Mouse (Mus musculus) erythroblast, adult 5-6 weeks (primary cell): ENCODE results near the gene Lrrc55. TPM values are rescaled to one million over a fixed set of nuclear protein-coding genes. Genes with fewer than 3 reads are reported as not detected.
A peak's percentile ranks its signal among the peaks of the same experiment; 100 is the strongest.

Experiments
- ATAC-seq: replicated peaks from 2 replicates; pipeline ENCODE4 v1.8.0; 2016; ENCODE audit warnings: moderate number of reproducible peaks, mild to moderate bottlenecking, moderate TSS enrichment, inconsistent platforms; ENCODE audit not compliant: poor library complexity, low FRiP score, severe bottlenecking
- total RNA-seq, 2 experiments: library from RNA; stranded (forward) in 1 of 2; stranded (reverse) in 1 of 2; fragments of 150-400 nt in 1 of 2; fragments of 200-764, 138-1000 nt in 1 of 2; gene quantifications; 2 replicates each; pipeline versions ENCODE4 v1.2.3 to v1.2.4; 2015 to 2017; ENCODE audit warnings: low replicate concordance in 2 of 2

Gene Lrrc55
- total RNA-seq, 2 experiments from 2014 or later = not detected

DNA sequence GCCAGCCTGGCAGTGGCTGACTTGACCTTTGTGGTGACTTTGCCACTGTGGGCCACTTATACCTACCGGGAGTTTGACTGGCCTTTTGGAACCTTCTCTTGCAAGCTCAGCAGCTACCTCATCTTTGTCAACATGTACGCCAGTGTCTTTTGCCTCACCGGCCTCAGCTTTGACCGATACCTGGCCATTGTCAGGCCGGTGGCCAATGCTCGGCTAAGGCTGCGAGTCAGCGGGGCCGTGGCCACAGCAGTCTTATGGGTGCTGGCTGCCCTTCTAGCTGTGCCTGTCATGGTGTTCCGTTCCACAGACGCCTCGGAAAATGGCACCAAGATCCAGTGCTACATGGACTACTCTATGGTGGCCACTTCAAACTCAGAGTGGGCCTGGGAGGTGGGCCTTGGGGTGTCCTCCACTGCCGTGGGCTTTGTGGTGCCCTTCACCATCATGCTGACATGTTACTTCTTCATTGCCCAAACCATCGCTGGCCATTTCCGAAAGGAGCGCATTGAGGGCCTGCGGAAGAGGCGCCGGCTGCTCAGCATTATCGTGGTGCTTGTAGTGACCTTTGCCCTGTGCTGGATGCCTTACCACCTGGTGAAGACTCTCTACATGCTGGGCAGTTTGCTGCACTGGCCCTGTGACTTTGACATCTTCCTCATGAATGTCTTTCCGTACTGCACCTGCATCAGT lies 60.0 kb downstream of the Lrrc55 start:
- ATAC-seq = no peak

DNA sequence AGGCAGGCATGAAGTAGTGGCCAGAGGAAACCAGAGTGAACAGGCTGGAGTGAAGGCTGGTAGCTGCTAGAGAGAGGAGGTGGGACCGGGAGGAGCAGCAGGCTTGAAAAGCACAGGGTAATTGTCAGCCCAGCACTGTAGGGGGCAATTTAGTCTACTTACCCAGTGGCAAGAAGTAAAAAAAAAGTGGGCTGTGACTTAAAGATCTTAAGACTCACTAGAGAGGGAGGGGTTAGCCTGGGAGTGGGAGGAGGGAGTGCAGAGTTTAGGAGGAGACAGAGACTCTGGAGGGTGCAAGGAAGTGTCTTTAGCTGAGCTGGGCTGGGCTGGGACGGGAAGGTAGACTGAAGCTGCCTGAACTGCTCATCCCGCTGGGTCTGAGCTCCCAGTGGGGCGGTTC lies 60.9 kb downstream of the Lrrc55 start, which contains the start of gene Aplnr:
Gene Aplnr (plus strand): TSS at position 137 of the 400 bp plus-strand sequence.
- no peak for ATAC-seq

DNA sequence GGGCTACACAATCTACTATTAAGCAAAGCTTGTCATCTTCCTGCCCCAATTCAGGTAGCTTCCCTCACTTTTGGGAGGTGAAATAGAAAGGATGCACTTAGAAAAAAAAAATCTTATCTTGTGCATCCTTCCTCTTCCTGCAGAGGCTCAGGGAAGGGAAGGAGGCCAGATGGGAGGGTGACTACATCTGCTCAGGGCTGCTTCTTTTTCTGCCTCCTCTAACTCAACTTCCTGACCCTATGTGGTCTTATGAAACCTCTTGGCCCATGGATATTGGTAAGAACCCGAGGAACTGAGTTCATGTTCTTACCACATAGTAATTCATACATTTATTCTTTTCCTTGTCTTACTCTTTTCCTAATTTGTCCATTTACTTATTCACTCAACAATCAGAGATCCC lies 61.9 kb downstream of the Lrrc55 start:
- ATAC-seq = no peak

DNA sequence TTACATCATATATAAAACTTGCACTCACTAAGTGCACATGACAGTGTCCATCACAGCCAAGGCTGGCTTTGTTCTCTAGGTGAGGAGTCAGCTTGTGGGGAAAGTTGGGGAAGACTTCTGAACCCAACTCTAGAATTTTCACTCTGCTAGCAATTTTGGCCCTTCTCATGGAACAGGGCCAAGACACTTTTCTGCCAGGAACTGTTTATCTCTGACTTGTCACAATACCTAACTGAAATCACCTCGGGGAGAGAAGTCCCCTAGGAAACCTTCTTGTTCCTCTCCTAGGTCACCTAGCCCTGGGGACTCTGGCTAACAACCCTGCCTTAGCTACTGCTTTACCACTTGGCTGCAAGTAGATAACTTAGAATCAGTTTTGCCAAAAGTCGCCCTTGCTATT lies 64.8 kb downstream of the Lrrc55 start:
- no peak for ATAC-seq

DNA sequence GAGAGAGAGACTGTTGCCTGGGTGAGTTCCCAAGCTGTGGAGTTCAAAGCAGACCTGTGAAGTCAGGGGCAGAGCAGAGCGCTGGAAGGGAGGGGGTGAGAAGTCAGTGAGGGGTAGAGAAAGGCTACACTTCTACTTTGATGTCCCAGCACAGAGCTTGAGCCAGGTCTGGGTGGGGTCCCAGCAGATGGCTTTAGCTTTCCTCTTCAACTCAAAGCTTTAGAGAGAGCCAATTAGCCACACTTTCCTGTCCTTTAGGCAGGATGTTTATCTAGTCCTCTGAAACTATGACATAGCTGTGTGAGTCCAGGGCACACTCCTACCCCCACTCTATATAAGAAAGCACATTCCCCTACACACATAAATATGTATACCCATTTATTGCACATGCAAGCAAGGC lies 65.3 kb downstream of the Lrrc55 start:
- ATAC-seq = no peak

DNA sequence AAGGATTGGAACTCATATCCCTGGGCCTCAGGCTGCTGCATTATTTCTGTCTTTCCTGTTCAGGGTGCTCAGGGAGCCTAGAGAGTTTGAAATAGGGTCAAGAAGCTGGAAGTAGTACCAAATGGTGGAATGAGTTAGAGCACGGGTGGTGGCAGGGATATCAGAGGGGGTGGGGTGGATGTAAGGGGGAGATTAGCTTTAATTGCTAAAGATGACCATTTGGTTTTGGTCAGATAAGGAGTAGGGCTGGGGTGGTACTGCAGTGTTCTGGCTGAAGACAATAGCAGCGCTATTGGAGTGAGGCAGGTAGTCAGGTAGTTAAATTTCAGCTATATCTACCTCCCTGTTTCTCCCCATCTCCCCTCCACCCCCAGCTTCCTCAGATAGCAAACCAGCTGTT lies 65.8 kb downstream of the Lrrc55 start:
- ATAC-seq = 0 out of 2 replicates have a peak, but pooled peaks have one; percentile 40

DNA sequence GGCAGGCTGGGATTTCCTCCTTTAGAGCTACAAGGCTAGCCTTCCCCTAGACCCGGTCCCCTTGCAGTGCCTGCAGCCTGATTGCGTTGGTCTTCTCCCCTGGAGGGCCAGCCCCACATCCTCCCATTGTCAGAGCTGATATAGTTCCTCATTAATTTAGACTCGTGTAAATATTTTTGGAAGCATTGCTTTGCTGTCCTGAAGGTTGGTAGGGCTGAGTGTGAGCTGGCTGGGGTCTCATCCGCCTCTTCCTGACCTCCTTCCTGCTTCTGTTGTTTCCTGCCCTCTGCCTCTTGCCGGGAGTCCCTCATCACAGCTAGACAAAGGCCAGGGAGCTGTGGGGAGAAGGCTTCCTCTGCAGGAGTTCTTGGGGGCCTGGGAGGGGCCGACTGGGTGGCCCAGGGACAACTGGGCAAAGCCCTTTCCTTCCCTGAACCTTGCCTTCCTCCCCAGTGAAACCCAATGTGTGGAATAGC lies 67.5 kb downstream of the Lrrc55 start:
- ATAC-seq = no peak

DNA sequence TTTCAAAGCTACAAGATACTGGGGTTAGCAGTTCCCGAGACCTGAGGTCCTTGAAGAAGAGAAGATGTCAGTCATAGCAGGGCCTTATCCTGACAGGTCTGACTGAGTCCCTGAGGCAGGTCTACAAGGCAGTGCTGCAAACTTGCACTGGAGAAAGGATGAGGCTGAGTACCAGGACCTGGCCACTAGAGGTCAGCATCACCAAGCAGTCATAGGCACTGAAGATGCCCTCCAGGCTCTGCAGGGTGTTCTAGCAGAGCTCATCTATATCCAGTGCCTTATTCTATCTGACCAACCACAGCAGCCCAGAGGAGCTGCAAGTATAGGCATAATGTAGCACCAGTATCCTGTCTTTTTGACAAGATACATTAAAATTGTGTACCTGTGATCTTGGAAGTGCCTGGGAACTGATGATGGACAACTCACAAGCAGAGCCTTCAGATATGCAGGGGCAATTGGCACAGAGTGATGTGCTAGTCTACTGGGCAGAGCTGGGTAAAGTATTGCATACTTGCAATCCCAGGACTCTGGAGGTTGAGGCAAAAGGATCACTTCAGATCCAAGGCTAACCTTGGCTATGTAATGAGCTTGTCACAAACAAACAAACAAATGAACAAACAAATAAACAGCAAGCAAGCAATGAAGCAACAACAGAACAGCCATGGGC lies 73.0 kb downstream of the Lrrc55 start:
- ATAC-seq = peak; percentile 91

DNA sequence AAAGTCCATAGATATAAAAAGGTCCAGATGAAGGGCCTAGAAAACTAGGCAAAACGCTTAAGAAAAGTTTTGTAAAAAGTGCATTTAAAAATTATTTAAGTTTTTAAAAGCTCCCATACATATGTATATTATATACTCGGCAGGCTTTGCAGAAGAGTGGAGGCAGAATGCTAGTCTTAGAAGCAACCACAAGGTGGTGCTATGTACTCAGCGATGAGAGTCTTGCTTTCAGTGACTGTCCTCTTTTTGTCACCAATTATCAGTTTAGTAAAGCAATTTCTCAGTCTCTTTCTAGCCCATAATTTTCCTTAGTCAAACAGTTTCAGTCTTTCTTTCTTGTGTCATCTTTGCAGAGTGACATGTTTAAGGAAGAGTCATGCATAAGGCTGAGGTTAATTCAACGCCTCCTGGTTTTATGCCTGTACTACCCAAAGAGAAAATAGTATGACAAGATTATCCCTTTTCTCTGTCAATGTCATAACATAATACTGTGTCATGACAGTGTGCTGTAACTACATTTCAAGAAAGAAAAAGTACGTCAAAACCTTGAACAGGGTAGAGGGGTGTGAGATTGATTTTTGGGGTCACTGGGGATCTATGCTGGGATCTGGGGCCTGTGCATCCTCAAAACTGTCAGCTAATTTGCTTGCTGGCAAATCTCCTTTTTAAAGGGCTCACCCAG lies 73.7 kb downstream of the Lrrc55 start:
- peak; percentile 76 for ATAC-seq

Other genes with a start within 250 kb of the Lrrc55 start
- gene Prg2, start 216.7 kb downstream of the Lrrc55 start, total RNA-seq (2015; ENCODE audit: low replicate concordance) = 140 and 215 TPM in 2 replicates
- gene Prg2, start 216.7 kb downstream of the Lrrc55 start, total RNA-seq (2017; ENCODE audit: low replicate concordance) = 429 and 503 TPM in 2 replicates
- 21.7 and 30.7 TPM in 2 replicates for gene Prg3, start 209.0 kb downstream of the Lrrc55 start, total RNA-seq (2015; ENCODE audit: low replicate concordance)
- gene Prg3, start 209.0 kb downstream of the Lrrc55 start, total RNA-seq (2017; ENCODE audit: low replicate concordance) = 20.4 and 21.9 TPM in 2 replicates
- gene Ssrp1, start 160.0 kb downstream of the Lrrc55 start, total RNA-seq (2015; ENCODE audit: low replicate concordance) = 54.8 and 61.9 TPM in 2 replicates
- gene Ssrp1, start 160.0 kb downstream of the Lrrc55 start, total RNA-seq (2017; ENCODE audit: low replicate concordance) = 111 and 113 TPM in 2 replicates
- gene P2rx3, start 159.7 kb downstream of the Lrrc55 start, total RNA-seq (2015; ENCODE audit: low replicate concordance) = not detected in 2 replicates
- gene P2rx3, start 159.7 kb downstream of the Lrrc55 start, total RNA-seq (2017; ENCODE audit: low replicate concordance) = not detected in 2 replicates
- not detected in 2 replicates for gene Tnks1bp1, start 149.2 kb downstream of the Lrrc55 start, total RNA-seq (2015; ENCODE audit: low replicate concordance)
- 1.2 and 1.5 TPM in 2 replicates for gene Tnks1bp1, start 149.2 kb downstream of the Lrrc55 start, total RNA-seq (2017; ENCODE audit: low replicate concordance)
- gene Aplnr, start 61.0 kb downstream of the Lrrc55 start, total RNA-seq (2015; ENCODE audit: low replicate concordance) = 0.63 TPM in 1 of 2 replicates, not detected in the other
- gene Aplnr, start 61.0 kb downstream of the Lrrc55 start, total RNA-seq (2017; ENCODE audit: low replicate concordance) = 0.34 and 0.70 TPM in 2 replicates
- not detected in 2 replicates for gene Olfr987, start 142.1 kb upstream of the Lrrc55 start, total RNA-seq (2015; ENCODE audit: low replicate concordance)
- gene Olfr987, start 142.1 kb upstream of the Lrrc55 start, total RNA-seq (2017; ENCODE audit: low replicate concordance) = not detected in 2 replicates
- gene Olfr988, start 166.0 kb upstream of the Lrrc55 start, total RNA-seq (2015; ENCODE audit: low replicate concordance) = not detected in 2 replicates
- gene Olfr988, start 166.0 kb upstream of the Lrrc55 start, total RNA-seq (2017; ENCODE audit: low replicate concordance) = not detected in 2 replicates
- gene Olfr992, start 212.3 kb upstream of the Lrrc55 start, total RNA-seq (2015; ENCODE audit: low replicate concordance) = not detected in 2 replicates
- not detected in 2 replicates for gene Olfr992, start 212.3 kb upstream of the Lrrc55 start, total RNA-seq (2017; ENCODE audit: low replicate concordance)
- not detected in 2 replicates for gene Olfr993, start 217.7 kb upstream of the Lrrc55 start, total RNA-seq (2015; ENCODE audit: low replicate concordance)
- gene Olfr993, start 217.7 kb upstream of the Lrrc55 start, total RNA-seq (2017; ENCODE audit: low replicate concordance) = not detected in 2 replicates
- gene Olfr994, start 239.3 kb upstream of the Lrrc55 start, total RNA-seq (2015; ENCODE audit: low replicate concordance) = not detected in 2 replicates
- gene Olfr994, start 239.3 kb upstream of the Lrrc55 start, total RNA-seq (2017; ENCODE audit: low replicate concordance) = not detected in 2 replicates
- gene Olfr995, start 246.4 kb upstream of the Lrrc55 start, total RNA-seq (2015; ENCODE audit: low replicate concordance) = not detected in 2 replicates
- gene Olfr995, start 246.4 kb upstream of the Lrrc55 start, total RNA-seq (2017; ENCODE audit: low replicate concordance) = 2.5 TPM in 1 of 2 replicates, not detected in the other